Mouse (Mus musculus): ENCODE data around the gene Ppm1m.

Ppm1m gene

GRCm38 (mm10) chr9:106216971-106217370, 17.4 kb upstream of the Ppm1m start:
- no peak for DNase-seq

GRCm38 (mm10) chr9:106215341-106216125, 16.0 kb upstream of the Ppm1m start:
- DNase-seq, result no peak

- DNase-seq, result no peak
These were observed 13.0 kb upstream of the Ppm1m start for GRCm38 (mm10) chr9:106212594-106212981.

GRCm38 (mm10) chr9:106211680-106212593, 12.4 kb upstream of the Ppm1m start:
- peak; percentile 72 to 74 for DNase-seq

GRCm38 (mm10) chr9:106210853-106211609, 11.5 kb upstream of the Ppm1m start:
- DNase-seq, result peak; percentile 52 to 67

- no peak for DNase-seq
These were observed 10.4 kb upstream of the Ppm1m start for GRCm38 (mm10) chr9:106209954-106210353.

GRCm38 (mm10) chr9:106208181-106208580, 8.6 kb upstream of the Ppm1m start:
- DNase-seq, result no peak

- no peak for DNase-seq
These were observed 7.0 kb upstream of the Ppm1m start for GRCm38 (mm10) chr9:106206515-106206914.

GRCm38 (mm10) chr9:106205713-106206290, 6.3 kb upstream of the Ppm1m start:
- DNase-seq, result no peak

GRCm38 (mm10) chr9:106203990-106204851, 4.7 kb upstream of the Ppm1m start:
- no peak for DNase-seq

- DNase-seq, result peak; percentile 80 to 83
These were observed 3.5 kb upstream of the Ppm1m start, which contains the start of gene Twf2 for GRCm38 (mm10) chr9:106202819-106203636. Twf2 (plus strand) TSS chr9:106203108.

- DNase-seq, result no peak
These were observed 2.3 kb upstream of the Ppm1m start for GRCm38 (mm10) chr9:106201895-106202294.

- DNase-seq, result peak; percentile 38 to 49
These were observed 536 bp downstream of the Ppm1m start for GRCm38 (mm10) chr9:106198962-106199458.

GRCm38 (mm10) chr9:106197732-106198131, 1.8 kb downstream of the Ppm1m start:
- no peak for DNase-seq

- DNase-seq, result no peak
These were observed 2.3 kb downstream of the Ppm1m start for GRCm38 (mm10) chr9:106197081-106197713.

GRCm38 (mm10) chr9:106195693-106196092, 3.9 kb downstream of the Ppm1m start:
- no peak for DNase-seq

GRCm38 (mm10) chr9:106193930-106194807, 5.4 kb downstream of the Ppm1m start:
- no peak for DNase-seq

GRCm38 (mm10) chr9:106192998-106193397, 6.5 kb downstream of the Ppm1m start:
- DNase-seq, result peak in 1 of 2 experiments; percentile 22

- no peak for DNase-seq
These were observed 7.5 kb downstream of the Ppm1m start for GRCm38 (mm10) chr9:106192024-106192423.

All from thymus, adult 18-20 months (tissue).